Comparison of ENCODE assay signal across 17 mouse cellular contexts in genomic region chr6:136900369-136901009, GRCm38 (mm10). TPM values are rescaled to one million over a fixed set of nuclear protein-coding genes. Genes with fewer than 3 reads are reported as not detected.
A peak's percentile ranks its signal among the peaks of the same experiment; 100 is the strongest.
DNase-seq lines count a peak whose midpoint lies in the region; ATAC-seq and TF ChIP-seq lines count a peak whose summit lies in the region.
"Had no signal": no experiment of that assay in that cellular context is flagged by ENCODE, and none has a peak within 500 bp of the region (broad histone marks: within the 10 kb centered on the region; RNA-seq: fewer than 3 reads in every experiment).

No protein-coding gene starts in this region.

- H3K9ac ChIP-seq in heart, adult 2 months (ENCODE audit: low read depth, low read length) = no peak overlapping the region
- H3K9ac ChIP-seq in heart, embryonic 12.5 days = no peak overlapping the region
- no peak overlapping the region for H3K9ac ChIP-seq in liver, embryonic 11.5 days (ENCODE audit: low read depth, low read length)
- H3K9ac ChIP-seq in neural tube, embryonic 15.5 days (replicated peaks) = no peak overlapping the region
- H3K9ac ChIP-seq: heart, embryonic 13.5 days; hindbrain, embryonic 13.5 days; limb, embryonic 15.5 days had no signal

- no peaks in the 10 kb centered on the region for H3K79me2 ChIP-seq in heart, adult 2 months (replicated peaks; ENCODE audit: control insufficient read depth, insufficient read depth, low read length)
- H3K79me2 ChIP-seq in C2C12 (ENCODE audit: control insufficient read depth, insufficient read depth) = no peaks in the 10 kb centered on the region

- peak overlapping the region; percentile 61 for H3K27ac ChIP-seq in heart, adult 2 months
- H3K27ac ChIP-seq in heart, embryonic 12.5 days (ENCODE audit: poor library complexity, severe bottlenecking) = no peak overlapping the region
- no peak overlapping the region for H3K27ac ChIP-seq in liver, embryonic 11.5 days (ENCODE audit: low read depth, low read length)
- no peak overlapping the region for H3K27ac ChIP-seq in neural tube, embryonic 15.5 days (replicated peaks)
- H3K27ac ChIP-seq: hindbrain, embryonic 13.5 days; limb, embryonic 15.5 days had no signal

- TF ChIP-seq POLR2A in heart, adult 2 months (IDR thresholded peaks at IDR 0.05; ENCODE audit: insufficient read depth, low read depth, low read length) = no peak

- WGBS in heart, adult 2 months = 28% methylated on average over 4 of the region's 4 CpGs
- WGBS in heart, embryonic 12.5 days = 47% methylated on average over 4 of the region's 4 CpGs
- WGBS in liver, embryonic 11.5 days = 35% methylated on average over 4 of the region's 4 CpGs
- 73% methylated on average over 4 of the region's 4 CpGs for WGBS in neural tube, embryonic 15.5 days

- no peak for DNase-seq in heart, adult 2 months
- DNase-seq in c-Kit-positive CD71-negative TER-119-negative erythroid progenitor cells, embryonic 14.5 days (ENCODE audit: low read depth) = peak; percentile 37
- no peak for DNase-seq in liver, embryonic 11.5 days (ENCODE audit: low spot score)
- no peak for DNase-seq in left cerebral cortex, postnatal 25 days (ENCODE audit: low spot score in 2 of 2)
- DNase-seq: adrenal gland, postnatal 25 days; cerebellum, adult 11-12 months; embryo, embryonic 11 days; kidney, postnatal 25 days; right cerebral cortex, postnatal 25 days; thymus, postnatal 4 days had no signal

- ATAC-seq in heart, embryonic 12.5 days (ENCODE audit: insufficient number of reproducible peaks, low FRiP score) = no peak
- no peak for ATAC-seq in liver, embryonic 11.5 days (replicated peaks; ENCODE audit: low FRiP score)
- no peak for ATAC-seq in neural tube, embryonic 15.5 days (ENCODE audit: low FRiP score)

- H3K9me3 ChIP-seq in heart, embryonic 12.5 days (replicated peaks) = 0 out of 2 replicates have a peak, but pooled peaks cover 3% of the 10 kb centered on the region
- no peaks in the 10 kb centered on the region for H3K9me3 ChIP-seq in megakaryocyte, embryonic 14.5 days
- H3K9me3 ChIP-seq in liver, embryonic 11.5 days (ENCODE audit: control insufficient read depth, low read length) = no peaks in the 10 kb centered on the region
- H3K9me3 ChIP-seq in neural tube, embryonic 15.5 days (replicated peaks) = no peaks in the 10 kb centered on the region
- H3K9me3 ChIP-seq: heart, embryonic 13.5 days; hindbrain, embryonic 13.5 days; limb, embryonic 15.5 days had no signal

- no peaks in the 10 kb centered on the region for H3K79me3 ChIP-seq in C2C12 (ENCODE audit: low read depth)

- TF ChIP-seq EP300 in heart, adult 2 months (IDR thresholded peaks at IDR 0.05; ENCODE audit: insufficient read depth, low read depth, low read length) = no peak

- peaks cover 15% of the 10 kb centered on the region for H3K4me1 ChIP-seq in heart, adult 2 months (ENCODE audit: control insufficient read depth, insufficient read depth, low read length)
- H3K4me1 ChIP-seq in heart, embryonic 12.5 days (replicated peaks) = peaks cover 15% of the 10 kb centered on the region
- peaks cover 68% of the 10 kb centered on the region for H3K4me1 ChIP-seq in megakaryocyte, embryonic 14.5 days
- no peaks in the 10 kb centered on the region; the same call in 1 of the 2 replicates for H3K4me1 ChIP-seq in liver, embryonic 11.5 days (replicated peaks; ENCODE audit: control insufficient read depth, insufficient read depth, low read length)
- no peaks in the 10 kb centered on the region for H3K4me1 ChIP-seq in neural tube, embryonic 15.5 days
- H3K4me1 ChIP-seq: hindbrain, embryonic 13.5 days had no signal

- H3K36me3 ChIP-seq in heart, adult 2 months (ENCODE audit: control insufficient read depth, insufficient read depth, low read length) = no peaks in the 10 kb centered on the region; the same call in 1 of the 2 replicates
- H3K36me3 ChIP-seq in heart, embryonic 12.5 days = no peaks in the 10 kb centered on the region
- H3K36me3 ChIP-seq in C2C12 (ENCODE audit: control insufficient read depth, insufficient read depth) = no peaks in the 10 kb centered on the region
- no peaks in the 10 kb centered on the region for H3K36me3 ChIP-seq in megakaryocyte, embryonic 14.5 days (replicated peaks; ENCODE audit: low read length)
- H3K36me3 ChIP-seq in liver, embryonic 11.5 days (ENCODE audit: control insufficient read depth, insufficient read depth, low read length) = no peaks in the 10 kb centered on the region
- H3K36me3 ChIP-seq in neural tube, embryonic 15.5 days = no peaks in the 10 kb centered on the region
- H3K36me3 ChIP-seq: heart, embryonic 13.5 days; hindbrain, embryonic 13.5 days; limb, embryonic 15.5 days had no signal

- no peaks in the 10 kb centered on the region for H3K27me3 ChIP-seq in heart, adult 2 months (ENCODE audit: control insufficient read depth, insufficient read depth, low read length)
- no peaks in the 10 kb centered on the region for H3K27me3 ChIP-seq in heart, embryonic 12.5 days (replicated peaks)
- no peaks in the 10 kb centered on the region for H3K27me3 ChIP-seq in C2C12 (ENCODE audit: control insufficient read depth, insufficient read depth, insufficient read length)
- H3K27me3 ChIP-seq in megakaryocyte, embryonic 14.5 days (replicated peaks) = no peaks in the 10 kb centered on the region
- H3K27me3 ChIP-seq in liver, embryonic 11.5 days (replicated peaks; ENCODE audit: control insufficient read depth, insufficient read depth, low read length) = no peaks in the 10 kb centered on the region
- H3K27me3 ChIP-seq in neural tube, embryonic 15.5 days (replicated peaks) = no peaks in the 10 kb centered on the region
- H3K27me3 ChIP-seq: heart, embryonic 13.5 days; hindbrain, embryonic 13.5 days; limb, embryonic 15.5 days had no signal

- no peak overlapping the region for H3ac ChIP-seq in C2C12 (ENCODE audit: control insufficient read depth, insufficient read length, low read depth)

- no peak overlapping the region for H3K4me3 ChIP-seq in heart, adult 2 months
- no peak overlapping the region for H3K4me3 ChIP-seq in heart, embryonic 12.5 days
- no peak overlapping the region for H3K4me3 ChIP-seq in C2C12 (ENCODE audit: insufficient read depth, poor library complexity, severe bottlenecking)
- peak overlapping the region; percentile 62 for H3K4me3 ChIP-seq in megakaryocyte, embryonic 14.5 days (replicated peaks)
- no peak overlapping the region for H3K4me3 ChIP-seq in liver, embryonic 11.5 days (ENCODE audit: low read depth, low read length)
- no peak overlapping the region for H3K4me3 ChIP-seq in neural tube, embryonic 15.5 days (replicated peaks)
- H3K4me3 ChIP-seq: heart, embryonic 13.5 days; hindbrain, embryonic 13.5 days; limb, embryonic 15.5 days had no signal

- H3K4me2 ChIP-seq in heart, embryonic 12.5 days = no peak overlapping the region
- no peak overlapping the region for H3K4me2 ChIP-seq in liver, embryonic 11.5 days
- no peak overlapping the region for H3K4me2 ChIP-seq in neural tube, embryonic 15.5 days
- H3K4me2 ChIP-seq: heart, embryonic 13.5 days; hindbrain, embryonic 13.5 days; limb, embryonic 15.5 days had no signal

- TF ChIP-seq CTCF in heart, adult 2 months (IDR thresholded peaks at IDR 0.05) = no peak
- TF ChIP-seq CTCF in C2C12 (IDR thresholded peaks at IDR 0.05; ENCODE audit: control insufficient read depth, insufficient read depth, insufficient read length) = no peak

- intact Hi-C loops in heart, adult 2 months (cut with DNase I) = no loop called here
- intact Hi-C loops in left cerebral cortex, postnatal 25 days (cut with DNase I) = no loop called here

RNA-seq across cellular contexts. Expression of gene Erp27, which starts 21.5 kb away (rescaled TPM):
- not detected for total RNA-seq in heart, adult 2 months (2021)
- polyA plus RNA-seq in heart, adult 2 months (2012; rRNA removed) = 0.29 and 0.51 TPM in 2 replicates
- 0.98 and 1.0 TPM in 2 replicates for polyA plus RNA-seq in heart, embryonic 12.5 days (2016; fragmentation: Nextera tagmentation; extraction: Ambion mirVana)
- 0.04 TPM for polyA plus RNA-seq in C2C12 (2012; fragmentation: generic; extraction: Trizol)
- not detected in 2 replicates for polyA plus RNA-seq in megakaryocyte, embryonic 14.5 days (2012; ENCODE audit: insufficient read depth, low replicate concordance)
- 0.22 and 0.34 TPM in 2 replicates for polyA plus RNA-seq in liver, embryonic 11.5 days (2014; fragmentation: Nextera tagmentation; extraction: Ambion mirVana)
- not detected for total RNA-seq in left cerebral cortex, postnatal 25 days (2021)
- 0.82 TPM in 1 of 2 replicates, not detected in the other for polyA plus RNA-seq in neural tube, embryonic 15.5 days (2015; fragmentation: Nextera tagmentation; extraction: Ambion mirVana)
- total RNA-seq: adrenal gland, postnatal 25 days had no signal
- polyA plus RNA-seq: hindbrain, embryonic 13.5 days had no signal

RNA-seq across cellular contexts. Expression of gene Pde6h, which starts 23.1 kb away (rescaled TPM):
- under 1 TPM in 1 of 2 experiments, not detected in 1; 0.30 TPM for total RNA-seq in heart, adult 2 months (2021)
- polyA plus RNA-seq in heart, adult 2 months (2012; rRNA removed) = 0.04 and 0.26 TPM in 2 replicates
- polyA plus RNA-seq in heart, embryonic 12.5 days (2016; fragmentation: Nextera tagmentation; extraction: Ambion mirVana) = 0.22 TPM in 1 of 2 replicates, not detected in the other
- 0.26 TPM for polyA plus RNA-seq in C2C12 (2012; fragmentation: generic; extraction: Trizol)
- polyA plus RNA-seq in megakaryocyte, embryonic 14.5 days (2012; ENCODE audit: insufficient read depth, low replicate concordance) = 0.06 TPM in 1 of 2 replicates, not detected in the other
- not detected in 2 replicates for polyA plus RNA-seq in liver, embryonic 11.5 days (2014; fragmentation: Nextera tagmentation; extraction: Ambion mirVana)
- 1 to 10 TPM in 1 of 2 experiments, under 1 TPM in 1; 0.41 to 1.5 TPM for total RNA-seq in left cerebral cortex, postnatal 25 days (2021)
- polyA plus RNA-seq in neural tube, embryonic 15.5 days (2015; fragmentation: Nextera tagmentation; extraction: Ambion mirVana) = 0.33 TPM in 1 of 2 replicates, not detected in the other
- polyA plus RNA-seq: heart, embryonic 13.5 days; hindbrain, embryonic 13.5 days had no signal

RNA-seq across cellular contexts. Expression of gene Mgp, which starts 24.9 kb away (rescaled TPM):
- 100 to 1,000 TPM; 409 to 433 TPM for total RNA-seq in heart, adult 2 months (2021)
- polyA plus RNA-seq in heart, adult 2 months (2012; rRNA removed) = 1,071 and 1,296 TPM in 2 replicates
- polyA plus RNA-seq in heart, embryonic 12.5 days (2016; fragmentation: Nextera tagmentation; extraction: Ambion mirVana) = 139 TPM in 2 replicates
- 472 TPM for polyA plus RNA-seq in C2C12 (2012; fragmentation: generic; extraction: Trizol)
- not detected in 2 replicates for polyA plus RNA-seq in megakaryocyte, embryonic 14.5 days (2012; ENCODE audit: insufficient read depth, low replicate concordance)
- 7.7 and 8.2 TPM in 2 replicates for polyA plus RNA-seq in liver, embryonic 11.5 days (2014; fragmentation: Nextera tagmentation; extraction: Ambion mirVana)
- total RNA-seq in left cerebral cortex, postnatal 25 days (2021) = 10 to 100 TPM; 43.5 to 46.0 TPM
- 28.4 and 40.1 TPM in 2 replicates for polyA plus RNA-seq in neural tube, embryonic 15.5 days (2015; fragmentation: Nextera tagmentation; extraction: Ambion mirVana)

RNA-seq across cellular contexts. Expression of gene Arhgdib, which starts 41.2 kb away (rescaled TPM):
- 10 to 100 TPM; 24.0 to 30.4 TPM for total RNA-seq in heart, adult 2 months (2021)
- polyA plus RNA-seq in heart, adult 2 months (2012; rRNA removed) = 41.7 and 57.6 TPM in 2 replicates
- 93.8 and 99.8 TPM in 2 replicates for polyA plus RNA-seq in heart, embryonic 12.5 days (2016; fragmentation: Nextera tagmentation; extraction: Ambion mirVana)
- 101 TPM for polyA plus RNA-seq in C2C12 (2012; fragmentation: generic; extraction: Trizol)
- polyA plus RNA-seq in megakaryocyte, embryonic 14.5 days (2012; ENCODE audit: insufficient read depth, low replicate concordance) = 310 and 435 TPM in 2 replicates
- polyA plus RNA-seq in liver, embryonic 11.5 days (2014; fragmentation: Nextera tagmentation; extraction: Ambion mirVana) = 181 and 183 TPM in 2 replicates
- total RNA-seq in left cerebral cortex, postnatal 25 days (2021) = 10 to 100 TPM; 10.6 to 14.2 TPM
- 13.8 and 95.4 TPM in 2 replicates for polyA plus RNA-seq in neural tube, embryonic 15.5 days (2015; fragmentation: Nextera tagmentation; extraction: Ambion mirVana)

RNA-seq across cellular contexts. Expression of gene Art4, which starts 43.0 kb away (rescaled TPM):
- total RNA-seq in heart, adult 2 months (2021) = 10 to 100 TPM; 16.3 to 19.6 TPM
- polyA plus RNA-seq in heart, adult 2 months (2012; rRNA removed) = 12.8 and 19.9 TPM in 2 replicates
- 21.8 and 22.5 TPM in 2 replicates for polyA plus RNA-seq in heart, embryonic 12.5 days (2016; fragmentation: Nextera tagmentation; extraction: Ambion mirVana)
- not detected for polyA plus RNA-seq in C2C12 (2012; fragmentation: generic; extraction: Trizol)
- 0.32 TPM in 1 of 2 replicates, not detected in the other for polyA plus RNA-seq in megakaryocyte, embryonic 14.5 days (2012; ENCODE audit: insufficient read depth, low replicate concordance)
- 8.7 and 11.1 TPM in 2 replicates for polyA plus RNA-seq in liver, embryonic 11.5 days (2014; fragmentation: Nextera tagmentation; extraction: Ambion mirVana)
- under 1 TPM in 1 of 2 experiments, not detected in 1; 0.14 TPM for total RNA-seq in left cerebral cortex, postnatal 25 days (2021)
- polyA plus RNA-seq in neural tube, embryonic 15.5 days (2015; fragmentation: Nextera tagmentation; extraction: Ambion mirVana) = 0.23 and 2.3 TPM in 2 replicates
